Mouse (Mus musculus): ENCODE data around the gene Baiap2l2.

- TF ChIP-seq CTCF (IDR thresholded peaks at IDR 0.05; ENCODE audit: low read depth, low read length) (no peak), GATA1 (IDR thresholded peaks at IDR 0.05; ENCODE audit: borderline replicate concordance, low read length) (no peak), TAL1 (conservative IDR thresholded peaks at IDR 0.05; ENCODE audit: low read depth, low read length) (no peak)
These were observed 20.8 kb upstream of the Baiap2l2 start for GRCm38 (mm10) chr15:79306043-79306637.

All from G1E (cell line).